Mouse (Mus musculus) bone marrow, adult 2 months (tissue): ENCODE data around the gene Fbxw8.

Experiments used
- CTCF ChIP-seq: fragments of 200-500 bp; IDR thresholded peaks from 2 replicates; pipeline ENCODE4 v1.5.1; 2011; ENCODE audit warnings: low read length, control low read depth; ENCODE audit not compliant: control insufficient read depth, insufficient read depth
- POLR2A ChIP-seq: fragments of 200-500 bp; IDR thresholded peaks from 2 replicates; pipeline ENCODE4 v1.6.1; 2011; ENCODE audit warnings: low read depth, mild to moderate bottlenecking, control low read depth, low read length, borderline replicate concordance; ENCODE audit not compliant: control insufficient read depth

DNA sequence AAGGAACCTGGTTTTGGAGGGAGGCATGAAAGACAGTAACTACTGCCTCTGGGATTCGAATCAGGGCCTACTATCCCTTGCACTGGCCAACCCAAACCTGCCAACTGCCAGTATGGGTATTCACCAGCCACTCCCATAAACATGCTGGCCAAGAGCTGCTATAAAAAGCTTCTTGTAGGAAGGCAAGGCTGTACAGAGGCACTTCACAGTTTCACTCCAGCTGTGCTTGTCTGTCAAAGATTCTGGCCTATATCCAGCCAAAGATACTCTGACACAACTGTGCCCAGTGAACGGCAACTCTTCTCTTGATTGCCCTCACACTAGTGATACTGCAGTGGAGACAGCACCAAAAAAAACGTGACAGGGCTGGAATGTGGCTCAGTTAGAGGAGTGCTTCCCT, 5.6 kb downstream of the Fbxw8 start:
- TF ChIP-seq CTCF (no peak), POLR2A (no peak)
